Mouse (Mus musculus): Measurements from ENCODE around the gene Pknox2. TPM values are rescaled to one million over a fixed set of nuclear protein-coding genes. Genes with fewer than 3 reads are reported as not detected.

Gene Pknox2
- not detected in 2 replicates for total RNA-seq (2014; fragmentation: Nextera tagmentation)
- total RNA-seq (2017), result not detected in 2 replicates

- peak; percentile 48 for ATAC-seq (replicated peaks; ENCODE audit: poor library complexity, severe bottlenecking)
These were observed at the start of gene Pknox2 for GRCm38 (mm10) chr9:37147359-37147685. Gene Pknox2 (minus strand): TSS chr9:37147407.

GRCm38 (mm10) chr9:37188024-37188423 is 40.8 kb upstream of the Pknox2 start:
- ATAC-seq (replicated peaks; ENCODE audit: poor library complexity, severe bottlenecking), result no peak

- no peak for ATAC-seq (replicated peaks; ENCODE audit: poor library complexity, severe bottlenecking)
These were observed 40.2 kb upstream of the Pknox2 start for GRCm38 (mm10) chr9:37187407-37187806.

GRCm38 (mm10) chr9:37183176-37183575 is 36.0 kb upstream of the Pknox2 start:
- no peak for ATAC-seq (replicated peaks; ENCODE audit: poor library complexity, severe bottlenecking)

- ATAC-seq (replicated peaks; ENCODE audit: poor library complexity, severe bottlenecking), result no peak
These were observed 34.4 kb upstream of the Pknox2 start for GRCm38 (mm10) chr9:37181596-37181995.

GRCm38 (mm10) chr9:37179596-37179995 is 32.4 kb upstream of the Pknox2 start:
- ATAC-seq (replicated peaks; ENCODE audit: poor library complexity, severe bottlenecking), result no peak

GRCm38 (mm10) chr9:37178911-37179310 is 31.7 kb upstream of the Pknox2 start:
- no peak for ATAC-seq (replicated peaks; ENCODE audit: poor library complexity, severe bottlenecking)

GRCm38 (mm10) chr9:37177551-37177950 is 30.3 kb upstream of the Pknox2 start:
- ATAC-seq (replicated peaks; ENCODE audit: poor library complexity, severe bottlenecking), result no peak

- peak; percentile 89 for ATAC-seq (replicated peaks; ENCODE audit: poor library complexity, severe bottlenecking)
These were observed 29.9 kb upstream of the Pknox2 start for GRCm38 (mm10) chr9:37177107-37177506.

- ATAC-seq (replicated peaks; ENCODE audit: poor library complexity, severe bottlenecking), result no peak
These were observed 28.8 kb upstream of the Pknox2 start for GRCm38 (mm10) chr9:37176002-37176401.

GRCm38 (mm10) chr9:37173376-37173775 is 26.2 kb upstream of the Pknox2 start:
- ATAC-seq (replicated peaks; ENCODE audit: poor library complexity, severe bottlenecking), result no peak

GRCm38 (mm10) chr9:37166899-37167298 is 19.7 kb upstream of the Pknox2 start:
- ATAC-seq (replicated peaks; ENCODE audit: poor library complexity, severe bottlenecking), result no peak

- no peak for ATAC-seq (replicated peaks; ENCODE audit: poor library complexity, severe bottlenecking)
These were observed 13.5 kb upstream of the Pknox2 start for GRCm38 (mm10) chr9:37160686-37161085.

GRCm38 (mm10) chr9:37147886-37148285 is 679 bp upstream of the Pknox2 start:
- no peak for ATAC-seq (replicated peaks; ENCODE audit: poor library complexity, severe bottlenecking)

- ATAC-seq (replicated peaks; ENCODE audit: poor library complexity, severe bottlenecking), result peak; percentile 23
These were observed 426 bp downstream of the Pknox2 start for GRCm38 (mm10) chr9:37146603-37147358.

GRCm38 (mm10) chr9:37146353-37146602 is 929 bp downstream of the Pknox2 start:
- no peak for ATAC-seq (replicated peaks; ENCODE audit: poor library complexity, severe bottlenecking)

GRCm38 (mm10) chr9:37145616-37146352 is 1.4 kb downstream of the Pknox2 start:
- no peak for ATAC-seq (replicated peaks; ENCODE audit: poor library complexity, severe bottlenecking)

GRCm38 (mm10) chr9:37145151-37145615 is 2.0 kb downstream of the Pknox2 start:
- ATAC-seq (replicated peaks; ENCODE audit: poor library complexity, severe bottlenecking), result peak; percentile 40; the same call in 1 of the 2 replicates

- ATAC-seq (replicated peaks; ENCODE audit: poor library complexity, severe bottlenecking), result no peak
These were observed 2.5 kb downstream of the Pknox2 start for GRCm38 (mm10) chr9:37144696-37145095.

GRCm38 (mm10) chr9:37144251-37144650 is 3.0 kb downstream of the Pknox2 start:
- ATAC-seq (replicated peaks; ENCODE audit: poor library complexity, severe bottlenecking), result no peak

- ATAC-seq (replicated peaks; ENCODE audit: poor library complexity, severe bottlenecking), result peak; percentile 52
These were observed 3.9 kb downstream of the Pknox2 start for GRCm38 (mm10) chr9:37143046-37143931.

Data from granulocyte monocyte progenitor cell, adult 5-6 weeks (primary cell).